Mouse (Mus musculus): Measurements from ENCODE around the gene Ndufv1. TPM values are rescaled to one million over a fixed set of nuclear protein-coding genes. Genes with fewer than 3 reads are reported as not detected.

The Ndufv1 gene
- polyA plus RNA-seq, 1 experiment from 2014 or later, result 285 TPM

- Histone ChIP-seq H3K4me1 (ENCODE audit: insufficient read depth, low read length) (no peaks in the 10 kb centered on the region), H3K36me3 (ENCODE audit: insufficient read depth, low read length) (no peaks in the 10 kb centered on the region), H3K4me2 (replicated peaks; ENCODE audit: low read depth, low read length) (no peak overlapping the region), H3K27ac (ENCODE audit: low read length) (no peak overlapping the region), H3K4me3 (ENCODE audit: low read length) (no peak overlapping the region), H3K9ac (replicated peaks; ENCODE audit: low read length) (no peak overlapping the region), H3K9me3 (ENCODE audit: low read length) (peaks cover 5% of the 10 kb centered on the region; the same call in 1 of the 2 replicates), H3K27me3 (ENCODE audit: insufficient read depth, low read length) (no peaks in the 10 kb centered on the region)
- no peak for ATAC-seq (ENCODE audit: low FRiP score, low TSS enrichment)
Measured at GRCm38 (mm10) chr19:4027576-4027975, 15.0 kb upstream of the Ndufv1 start.

- no peak overlapping the region for H3K4me3 ChIP-seq (ENCODE audit: low read length)
- H3K27me3 ChIP-seq (ENCODE audit: insufficient read depth, low read length), result no peaks in the 10 kb centered on the region
- no peak for ATAC-seq (ENCODE audit: low FRiP score, low TSS enrichment)
- H3K4me1 ChIP-seq (ENCODE audit: insufficient read depth, low read length), result no peaks in the 10 kb centered on the region
- H3K9ac ChIP-seq (replicated peaks; ENCODE audit: low read length), result no peak overlapping the region
- no peaks in the 10 kb centered on the region for H3K36me3 ChIP-seq (ENCODE audit: insufficient read depth, low read length)
- H3K27ac ChIP-seq (ENCODE audit: low read length), result no peak overlapping the region
- 70% methylated on average over 7 of the region's 7 CpGs for WGBS
- H3K9me3 ChIP-seq (ENCODE audit: low read length), result peaks cover 5% of the 10 kb centered on the region; the same call in 1 of the 2 replicates
- H3K4me2 ChIP-seq (replicated peaks; ENCODE audit: low read depth, low read length), result no peak overlapping the region
Measured at GRCm38 (mm10) chr19:4023185-4023584, 10.6 kb upstream of the Ndufv1 start.

- Histone ChIP-seq H3K9me3 (ENCODE audit: low read length) (no peaks in the 10 kb centered on the region), H3K27ac (ENCODE audit: low read length) (no peak overlapping the region), H3K27me3 (ENCODE audit: insufficient read depth, low read length) (no peaks in the 10 kb centered on the region), H3K9ac (replicated peaks; ENCODE audit: low read length) (no peak overlapping the region), H3K4me3 (ENCODE audit: low read length) (no peak overlapping the region), H3K36me3 (ENCODE audit: insufficient read depth, low read length) (no peaks in the 10 kb centered on the region), H3K4me2 (replicated peaks; ENCODE audit: low read depth, low read length) (no peak overlapping the region), H3K4me1 (ENCODE audit: insufficient read depth, low read length) (no peaks in the 10 kb centered on the region)
- peak; percentile 90 for ATAC-seq (ENCODE audit: low FRiP score, low TSS enrichment)
- 35% methylated on average over 18 of the region's 18 CpGs for WGBS
Measured at GRCm38 (mm10) chr19:4018743-4019583, 6.4 kb upstream of the Ndufv1 start.

- no peaks in the 10 kb centered on the region for H3K9me3 ChIP-seq (ENCODE audit: low read length)
- H3K27ac ChIP-seq (ENCODE audit: low read length), result no peak overlapping the region
- no peaks in the 10 kb centered on the region for H3K36me3 ChIP-seq (ENCODE audit: insufficient read depth, low read length)
- H3K27me3 ChIP-seq (ENCODE audit: insufficient read depth, low read length), result no peaks in the 10 kb centered on the region
- WGBS, result 63% methylated on average over 10 of the region's 10 CpGs
- no peak for ATAC-seq (ENCODE audit: low FRiP score, low TSS enrichment)
- no peak overlapping the region for H3K4me2 ChIP-seq (replicated peaks; ENCODE audit: low read depth, low read length)
- no peaks in the 10 kb centered on the region for H3K4me1 ChIP-seq (ENCODE audit: insufficient read depth, low read length)
- H3K4me3 ChIP-seq (ENCODE audit: low read length), result no peak overlapping the region
- no peak overlapping the region for H3K9ac ChIP-seq (replicated peaks; ENCODE audit: low read length)
Measured at GRCm38 (mm10) chr19:4017921-4018587, 5.4 kb upstream of the Ndufv1 start.

GRCm38 (mm10) chr19:4015635-4016034, 3.0 kb upstream of the Ndufv1 start:
- Histone ChIP-seq H3K4me2 (replicated peaks; ENCODE audit: low read depth, low read length) (no peak overlapping the region), H3K9ac (replicated peaks; ENCODE audit: low read length) (no peak overlapping the region), H3K36me3 (ENCODE audit: insufficient read depth, low read length) (0 out of 2 replicates have a peak, but pooled peaks cover 3% of the 10 kb centered on the region), H3K4me1 (ENCODE audit: insufficient read depth, low read length) (peaks cover 7% of the 10 kb centered on the region), H3K4me3 (ENCODE audit: low read length) (no peak overlapping the region), H3K9me3 (ENCODE audit: low read length) (no peaks in the 10 kb centered on the region), H3K27ac (ENCODE audit: low read length) (no peak overlapping the region), H3K27me3 (ENCODE audit: insufficient read depth, low read length) (no peaks in the 10 kb centered on the region)
- 69% methylated on average over 5 of the region's 5 CpGs for WGBS
- ATAC-seq (ENCODE audit: low FRiP score, low TSS enrichment), result no peak

GRCm38 (mm10) chr19:4014802-4015201, 2.2 kb upstream of the Ndufv1 start:
- H3K9me3 ChIP-seq (ENCODE audit: low read length), result no peaks in the 10 kb centered on the region
- no peak overlapping the region for H3K4me3 ChIP-seq (ENCODE audit: low read length)
- no peak overlapping the region for H3K9ac ChIP-seq (replicated peaks; ENCODE audit: low read length)
- no peak overlapping the region for H3K4me2 ChIP-seq (replicated peaks; ENCODE audit: low read depth, low read length)
- peaks cover 7% of the 10 kb centered on the region for H3K4me1 ChIP-seq (ENCODE audit: insufficient read depth, low read length)
- no peak overlapping the region for H3K27ac ChIP-seq (ENCODE audit: low read length)
- peaks cover 10% of the 10 kb centered on the region for H3K36me3 ChIP-seq (ENCODE audit: insufficient read depth, low read length)
- ATAC-seq (ENCODE audit: low FRiP score, low TSS enrichment), result no peak
- no peaks in the 10 kb centered on the region for H3K27me3 ChIP-seq (ENCODE audit: insufficient read depth, low read length)

- no peak for ATAC-seq (ENCODE audit: low FRiP score, low TSS enrichment)
- Histone ChIP-seq H3K27ac (ENCODE audit: low read length) (no peak overlapping the region), H3K4me3 (ENCODE audit: low read length) (peak overlapping the region; percentile 84), H3K27me3 (ENCODE audit: insufficient read depth, low read length) (no peaks in the 10 kb centered on the region), H3K4me2 (replicated peaks; ENCODE audit: low read depth, low read length) (peak overlapping the region; percentile 52), H3K9ac (replicated peaks; ENCODE audit: low read length) (peak overlapping the region; percentile 49), H3K9me3 (ENCODE audit: low read length) (no peaks in the 10 kb centered on the region), H3K36me3 (ENCODE audit: insufficient read depth, low read length) (peaks cover 28% of the 10 kb centered on the region), H3K4me1 (ENCODE audit: insufficient read depth, low read length) (peaks cover 7% of the 10 kb centered on the region)
- WGBS, result 15% methylated on average over 9 of the region's 9 CpGs
Measured at GRCm38 (mm10) chr19:4013066-4013465, 460 bp upstream of the Ndufv1 start.

- 93% methylated on average over 5 of the region's 5 CpGs for WGBS
- H3K36me3 ChIP-seq (ENCODE audit: insufficient read depth, low read length), result peaks cover 47% of the 10 kb centered on the region
- no peak overlapping the region for H3K4me3 ChIP-seq (ENCODE audit: low read length)
- no peak for ATAC-seq (ENCODE audit: low FRiP score, low TSS enrichment)
- no peak overlapping the region for H3K4me2 ChIP-seq (replicated peaks; ENCODE audit: low read depth, low read length)
- H3K27me3 ChIP-seq (ENCODE audit: insufficient read depth, low read length), result no peaks in the 10 kb centered on the region
- H3K9ac ChIP-seq (replicated peaks; ENCODE audit: low read length), result no peak overlapping the region
- H3K9me3 ChIP-seq (ENCODE audit: low read length), result no peaks in the 10 kb centered on the region
- peaks cover 7% of the 10 kb centered on the region for H3K4me1 ChIP-seq (ENCODE audit: insufficient read depth, low read length)
- H3K27ac ChIP-seq (ENCODE audit: low read length), result no peak overlapping the region
Measured at GRCm38 (mm10) chr19:4011086-4011485, 1.5 kb downstream of the Ndufv1 start.

GRCm38 (mm10) chr19:4005971-4006370, 6.6 kb downstream of the Ndufv1 start:
- Histone ChIP-seq H3K9ac (replicated peaks; ENCODE audit: low read length) (no peak overlapping the region), H3K36me3 (ENCODE audit: insufficient read depth, low read length) (peaks cover 50% of the 10 kb centered on the region), H3K4me2 (replicated peaks; ENCODE audit: low read depth, low read length) (no peak overlapping the region), H3K9me3 (ENCODE audit: low read length) (no peaks in the 10 kb centered on the region), H3K27me3 (ENCODE audit: insufficient read depth, low read length) (no peaks in the 10 kb centered on the region), H3K4me1 (ENCODE audit: insufficient read depth, low read length) (peaks cover 12% of the 10 kb centered on the region), H3K4me3 (ENCODE audit: low read length) (no peak overlapping the region), H3K27ac (ENCODE audit: low read length) (no peak overlapping the region)
- 97% methylated on average over 8 of the region's 8 CpGs for WGBS
- no peak for ATAC-seq (ENCODE audit: low FRiP score, low TSS enrichment)

GRCm38 (mm10) chr19:4005091-4005490, 7.5 kb downstream of the Ndufv1 start:
- Histone ChIP-seq H3K4me3 (ENCODE audit: low read length) (no peak overlapping the region), H3K36me3 (ENCODE audit: insufficient read depth, low read length) (peaks cover 44% of the 10 kb centered on the region), H3K27me3 (ENCODE audit: insufficient read depth, low read length) (no peaks in the 10 kb centered on the region), H3K27ac (ENCODE audit: low read length) (no peak overlapping the region), H3K4me1 (ENCODE audit: insufficient read depth, low read length) (peaks cover 15% of the 10 kb centered on the region), H3K9me3 (ENCODE audit: low read length) (no peaks in the 10 kb centered on the region), H3K4me2 (replicated peaks; ENCODE audit: low read depth, low read length) (no peak overlapping the region), H3K9ac (replicated peaks; ENCODE audit: low read length) (no peak overlapping the region)
- WGBS, result 84% methylated on average over 9 of the region's 9 CpGs
- no peak for ATAC-seq (ENCODE audit: low FRiP score, low TSS enrichment)

Data from kidney, embryonic 16.5 days (tissue).